Mouse (Mus musculus) midbrain, postnatal 0 days (tissue): ENCODE measurements at regions not wholly inside any gene's neighbourhood (a gene's known extent, or its start where the extent isn't known, plus 50 kb on each side); places are given as distances from the start of the nearest gene placed in this dataset.
A peak's percentile ranks its signal among the peaks of the same experiment; 100 is the strongest.

Experiments
- ATAC-seq: fragments of 200-750 bp; cut with Nextera tagmentation; 2 replicates; pipeline ENCODE4 v1.8.0; 2017; ENCODE audit warnings: moderate number of reproducible peaks, mild to moderate bottlenecking, moderate TSS enrichment, moderate library complexity; ENCODE audit not compliant: low FRiP score
- DNase-seq: peaks from one replicate; pipeline ENCODE4 v3.0.0-alpha.2; 2015; ENCODE audit warnings: low spot score
- H3K27ac ChIP-seq: fragments of 300-500 bp; sonication (generic); 2 replicates; pipeline ENCODE4 v1.5.1; 2014; ENCODE audit warnings: low read depth, mild to moderate bottlenecking, low read length, mixed read lengths
- H3K27me3 ChIP-seq: fragments of 300-500 bp; sonication (generic); 2 replicates; pipeline ENCODE4 v1.6.1; 2014; ENCODE audit warnings: low read length, control low read depth, mixed read lengths; ENCODE audit not compliant: insufficient read depth
- H3K36me3 ChIP-seq: fragments of 300-500 bp; sonication (generic); 2 replicates; pipeline ENCODE4 v1.6.1; 2014; ENCODE audit warnings: low read length, control low read depth, mixed read lengths; ENCODE audit not compliant: insufficient read depth
- H3K4me1 ChIP-seq: fragments of 300-500 bp; sonication (generic); 2 replicates; pipeline ENCODE4 v1.6.1; 2014; ENCODE audit warnings: mild to moderate bottlenecking, control low read depth, antibody characterized with exemption, low read length, mixed read lengths; ENCODE audit not compliant: insufficient read depth
- H3K4me2 ChIP-seq: fragments of 300-500 bp; sonication (generic); 2 replicates; pipeline ENCODE4 v1.6.1; 2014; ENCODE audit warnings: low read depth, mild to moderate bottlenecking, low read length, mixed read lengths; ENCODE audit not compliant: poor library complexity, severe bottlenecking
- H3K4me3 ChIP-seq: fragments of 300-500 bp; sonication (generic); 2 replicates; pipeline ENCODE4 v1.5.1; 2014; ENCODE audit warnings: low read depth, mild to moderate bottlenecking, low read length, moderate library complexity
- H3K9ac ChIP-seq: fragments of 300-500 bp; sonication (generic); replicated peaks from 2 replicates; pipeline ENCODE4 v1.6.1; 2014; ENCODE audit warnings: mild to moderate bottlenecking, low read length, moderate library complexity, mixed read lengths; ENCODE audit not compliant: poor library complexity, severe bottlenecking
- H3K9me3 ChIP-seq: fragments of 300-500 bp; sonication (generic); 2 replicates; pipeline ENCODE4 v1.6.1; 2016; ENCODE audit warnings: low read length, control low read depth
- CTCF ChIP-seq: IDR thresholded peaks from 2 replicates; pipeline ENCODE4 v1.5.1; 2016; ENCODE audit warnings: antibody characterized with exemption, mild to moderate bottlenecking
- WGBS: fragments of 180-500 bp; shearing (Covaris S2); extraction: QIAGEN DNeasy Blood & Tissue Kit; methylation state at CpG from one replicate; pipeline ENCODE4 v1.1.7; 2014; 5-methylcytosine and 5-hydroxymethylcytosine counted together

GRCm38 (mm10) chr6:59968701-59969100, 542.6 kb upstream of the Gprin3 start:
- no peaks in the 10 kb centered on the region for H3K4me1 ChIP-seq
- WGBS: 41% methylated on average over 1 of the region's 1 CpGs
- no peak for TF ChIP-seq CTCF
- H3K36me3 ChIP-seq: no peaks in the 10 kb centered on the region
- no peaks in the 10 kb centered on the region for H3K27me3 ChIP-seq
- no peak overlapping the region for H3K9ac ChIP-seq
- no peak overlapping the region for H3K27ac ChIP-seq
- no peak overlapping the region for H3K4me3 ChIP-seq
- no peaks in the 10 kb centered on the region for H3K9me3 ChIP-seq
- ATAC-seq (no peak; the same call in 1 of the 2 replicates), DNase-seq (no peak)
- no peak overlapping the region for H3K4me2 ChIP-seq

GRCm38 (mm10) chr6:59968222-59968621, 542.1 kb upstream of the Gprin3 start:
- no peaks in the 10 kb centered on the region for H3K36me3 ChIP-seq
- no peak for DNase-seq
- no peaks in the 10 kb centered on the region for H3K27me3 ChIP-seq
- WGBS: 82% methylated on average over 4 of the region's 4 CpGs
- H3K4me3 ChIP-seq: no peak overlapping the region
- H3K9ac ChIP-seq: no peak overlapping the region
- no peak for TF ChIP-seq CTCF
- no peak overlapping the region for H3K27ac ChIP-seq
- H3K4me1 ChIP-seq: no peaks in the 10 kb centered on the region
- no peak overlapping the region for H3K4me2 ChIP-seq
- ATAC-seq: no peak
- no peaks in the 10 kb centered on the region for H3K9me3 ChIP-seq

- H3K4me1 ChIP-seq: no peaks in the 10 kb centered on the region
- H3K9ac ChIP-seq: no peak overlapping the region
- no peak for ATAC-seq
- no peaks in the 10 kb centered on the region for H3K27me3 ChIP-seq
- no peak overlapping the region for H3K4me2 ChIP-seq
- no peak overlapping the region for H3K27ac ChIP-seq
- no peak for TF ChIP-seq CTCF
- 77% methylated on average over 3 of the region's 3 CpGs for WGBS
- peak; percentile 28 for DNase-seq
- no peak overlapping the region for H3K4me3 ChIP-seq
- no peaks in the 10 kb centered on the region for H3K36me3 ChIP-seq
- H3K9me3 ChIP-seq: no peaks in the 10 kb centered on the region
These were observed 509.0 kb upstream of the Gprin3 start for GRCm38 (mm10) chr6:59935046-59935445.

- DNase-seq: no peak
- Histone ChIP-seq H3K27me3 (no peaks in the 10 kb centered on the region), H3K36me3 (no peaks in the 10 kb centered on the region), H3K4me3 (no peak overlapping the region), H3K9ac (no peak overlapping the region), H3K9me3 (0 out of 2 replicates have a peak, but pooled peaks cover 4% of the 10 kb centered on the region), H3K4me2 (no peak overlapping the region), H3K4me1 (no peaks in the 10 kb centered on the region), H3K27ac (no peak overlapping the region)
- TF ChIP-seq CTCF: no peak
- 94% methylated on average over 4 of the region's 4 CpGs for WGBS
- no peak for ATAC-seq
These were observed 473.7 kb upstream of the Gprin3 start for GRCm38 (mm10) chr6:59899808-59900207.
